Mouse (Mus musculus) retina, postnatal 1 day (tissue): ENCODE measurements at regions not wholly inside any gene's neighbourhood (a gene's known extent, or its start where the extent isn't known, plus 50 kb on each side); places are given as distances from the start of the nearest gene placed in this dataset.

ENCODE experiments used
- DNase-seq: peaks from one replicate; pipeline ENCODE4 v3.0.0-alpha.2; 2012

DNA sequence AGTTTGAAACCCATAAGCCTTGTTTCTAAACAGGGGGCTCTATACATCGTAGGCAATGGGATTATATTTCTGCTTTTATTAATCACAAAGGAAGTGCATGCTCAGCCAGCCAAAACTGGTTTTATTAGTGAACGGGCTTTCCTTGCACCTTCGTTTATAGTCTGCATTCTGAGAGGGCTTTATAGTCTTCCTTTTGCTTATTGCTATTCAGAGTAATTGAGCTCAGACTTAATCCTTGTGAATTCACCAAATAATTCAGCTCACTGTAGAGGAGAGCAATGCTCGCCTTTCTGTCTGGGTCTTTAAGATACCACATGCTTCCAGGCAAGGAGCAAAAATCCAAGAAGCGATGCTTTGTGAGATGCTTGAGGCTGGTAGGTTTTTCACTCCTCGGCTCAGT lies 984.3 kb downstream of the Slc4a3 start:
- DNase-seq = no peak

DNA sequence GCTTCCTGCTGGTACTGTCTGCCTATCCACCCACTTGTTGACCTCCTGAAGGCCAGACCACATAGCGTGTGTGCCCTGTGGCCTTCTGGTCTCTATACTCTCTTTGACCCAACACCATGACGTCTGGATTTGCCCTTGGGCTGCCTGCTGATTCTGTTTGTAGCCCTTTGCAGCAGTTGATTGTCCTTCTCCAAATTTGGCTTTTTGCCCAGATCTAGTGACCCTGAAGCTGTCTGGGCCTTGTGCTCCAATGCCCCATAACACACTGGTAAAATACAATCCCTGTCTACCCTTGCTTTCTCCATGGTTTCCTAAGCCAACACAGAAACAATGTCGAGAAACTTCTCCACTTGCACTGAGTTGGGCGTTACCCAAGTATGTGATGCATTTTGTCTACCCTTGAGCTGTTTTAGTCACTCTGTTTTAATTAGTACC lies 979.3 kb downstream of the Epha4 start:
- peak; percentile 54 for DNase-seq

DNA sequence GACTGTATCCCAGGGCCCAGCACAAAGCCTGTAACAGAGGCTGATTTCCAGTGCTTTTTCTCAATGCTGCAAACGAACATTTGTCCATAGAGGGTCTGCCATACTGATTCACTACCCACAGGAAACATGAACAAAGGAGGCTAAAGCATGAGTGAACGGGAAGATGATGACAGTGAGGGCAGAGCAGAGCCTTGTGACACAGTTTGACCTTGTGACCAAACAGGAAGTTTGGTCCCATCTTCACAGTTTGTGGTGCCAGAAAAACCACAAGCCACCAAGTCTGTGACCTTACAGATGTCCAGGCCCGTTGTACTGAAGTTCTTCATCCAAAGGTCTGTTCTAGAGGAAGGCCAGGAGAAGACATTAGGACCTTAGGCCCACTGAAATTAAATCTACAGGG lies 974.4 kb downstream of the Epha4 start:
- DNase-seq = no peak

DNA sequence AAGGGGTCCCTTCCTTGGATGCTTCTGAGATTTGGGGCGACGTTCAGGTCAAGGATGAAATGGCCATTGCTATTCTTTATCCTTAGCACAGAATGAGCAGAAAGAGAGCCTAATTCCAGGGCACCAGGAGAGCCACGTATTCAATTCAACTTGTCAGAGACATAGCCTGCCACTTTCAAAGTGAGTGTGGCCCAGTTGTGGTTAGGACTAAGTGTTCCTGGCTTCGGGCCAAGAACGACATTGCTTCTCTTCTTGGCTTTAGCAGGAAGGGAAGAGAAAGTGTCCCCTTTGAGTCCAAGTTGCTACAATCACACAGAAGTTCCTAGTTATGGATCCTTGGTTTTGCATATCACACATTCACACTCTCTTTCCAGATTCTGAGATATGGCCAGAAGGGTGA lies 964.0 kb downstream of the Epha4 start:
- peak; percentile 37 for DNase-seq

DNA sequence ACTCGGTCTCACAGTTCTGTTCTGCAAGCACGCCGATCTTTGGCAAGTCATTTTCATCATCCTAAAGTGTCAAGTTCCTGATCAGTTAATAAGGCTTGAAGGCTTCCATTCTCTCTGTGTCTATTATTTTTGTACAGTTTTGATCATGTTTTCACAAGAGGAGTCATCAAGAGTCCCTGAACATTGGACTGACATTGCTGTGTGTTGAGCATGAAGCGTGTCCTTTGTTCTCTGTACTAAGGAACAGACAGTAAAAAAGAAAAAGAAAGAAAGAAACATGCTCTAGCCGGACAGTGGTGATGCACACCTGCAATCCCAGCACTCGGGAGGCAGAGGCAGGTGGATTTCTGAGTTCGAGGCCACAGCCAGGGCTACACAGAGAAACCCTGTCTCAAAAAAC lies 955.4 kb downstream of the Epha4 start:
- DNase-seq = peak; percentile 55

DNA sequence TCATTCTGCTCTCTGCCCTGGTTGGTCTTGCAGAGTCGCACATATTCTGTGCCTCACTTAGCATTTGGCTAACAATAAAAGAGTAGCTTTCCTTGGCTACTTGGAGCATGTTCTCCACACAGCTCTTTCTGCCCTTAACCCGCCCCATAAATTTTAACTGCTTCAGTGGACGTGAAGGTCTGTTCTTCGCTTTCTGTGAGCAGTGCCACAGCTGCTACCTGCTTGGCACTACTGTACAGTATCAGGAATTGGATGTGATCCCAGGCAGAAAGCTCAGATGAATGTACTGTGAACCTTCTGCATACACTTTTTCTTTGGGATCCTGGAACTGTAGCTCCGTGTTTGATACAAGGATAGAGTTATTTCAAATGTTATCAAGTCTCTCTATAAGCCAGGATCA lies 939.4 kb downstream of the Epha4 start:
- DNase-seq = peak; percentile 4

DNA sequence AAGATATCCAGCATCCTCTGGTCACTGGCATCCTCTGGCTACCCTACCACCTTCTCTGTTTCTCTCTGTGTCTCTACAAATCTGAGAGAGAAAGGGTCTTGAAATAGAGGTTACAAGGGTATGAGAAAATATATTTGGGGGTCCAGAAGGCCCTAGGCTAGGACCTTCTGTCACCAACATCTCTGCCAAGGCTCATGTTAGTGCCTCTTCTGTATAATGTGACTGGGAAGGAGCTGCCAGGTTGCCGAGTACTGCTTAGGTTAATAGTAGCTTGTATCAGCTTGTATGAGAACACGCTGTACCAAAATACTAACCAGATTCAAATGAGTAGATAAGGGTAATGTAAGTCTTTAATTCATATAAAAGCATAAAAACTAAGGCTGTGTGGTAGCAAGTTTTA lies 929.0 kb downstream of the Epha4 start:
- no peak for DNase-seq

DNA sequence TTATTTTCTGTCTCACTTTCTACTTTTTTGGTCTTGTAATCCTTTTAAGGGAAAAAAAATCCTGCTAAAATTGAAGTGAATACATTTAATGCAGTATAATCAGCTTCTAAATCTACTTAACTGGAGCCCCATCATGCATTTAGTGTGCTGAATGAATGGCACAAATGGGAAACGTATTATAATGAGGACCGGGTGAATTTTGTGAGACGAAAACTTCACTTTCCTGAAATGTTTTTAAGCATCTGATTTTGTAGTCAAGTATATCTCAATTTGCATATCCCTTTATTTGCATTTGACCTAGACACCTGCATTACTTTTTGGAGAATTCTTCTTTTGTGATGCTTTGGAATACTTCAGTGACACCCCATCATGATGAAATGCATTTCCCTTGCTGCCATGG lies 889.1 kb downstream of the Epha4 start:
- DNase-seq = no peak

DNA sequence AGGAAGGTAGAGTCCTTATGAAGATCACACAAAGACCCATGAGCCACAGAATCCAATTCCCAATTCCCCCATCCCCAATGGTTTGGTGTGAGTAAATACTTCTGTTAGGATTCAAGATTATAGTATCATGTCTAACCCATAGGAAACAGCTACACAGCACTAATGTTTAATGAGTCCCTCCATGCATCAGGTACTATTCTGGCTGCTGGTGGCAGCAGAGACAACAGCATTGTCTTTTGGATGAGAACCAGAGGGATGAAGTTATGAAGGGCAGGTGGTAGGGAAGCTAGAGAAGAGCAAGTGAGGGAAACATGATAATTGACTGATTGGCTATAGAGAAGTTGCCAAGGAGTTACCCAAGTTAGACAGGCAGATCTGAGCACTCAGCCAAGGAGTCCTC lies 885.0 kb downstream of the Epha4 start:
- DNase-seq = no peak

DNA sequence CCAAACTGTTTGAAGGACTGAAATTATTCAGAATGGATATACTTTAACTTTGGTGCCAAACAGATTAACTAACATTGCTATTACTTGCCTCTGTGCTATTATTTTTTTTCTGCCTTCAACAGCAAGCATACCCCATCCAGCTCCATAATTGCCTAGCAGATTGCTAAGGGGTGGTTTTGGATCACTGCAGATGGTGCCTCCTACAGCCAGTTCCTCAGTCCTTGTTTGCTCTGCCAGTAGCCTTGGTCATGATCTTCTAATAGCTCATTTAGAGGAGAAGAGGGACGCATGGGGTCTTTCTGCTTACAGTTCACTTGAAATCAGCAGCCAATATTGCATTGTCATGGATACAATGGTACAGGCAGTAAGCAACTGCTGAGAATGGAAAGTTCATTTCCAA lies 880.8 kb downstream of the Epha4 start:
- DNase-seq = no peak

DNA sequence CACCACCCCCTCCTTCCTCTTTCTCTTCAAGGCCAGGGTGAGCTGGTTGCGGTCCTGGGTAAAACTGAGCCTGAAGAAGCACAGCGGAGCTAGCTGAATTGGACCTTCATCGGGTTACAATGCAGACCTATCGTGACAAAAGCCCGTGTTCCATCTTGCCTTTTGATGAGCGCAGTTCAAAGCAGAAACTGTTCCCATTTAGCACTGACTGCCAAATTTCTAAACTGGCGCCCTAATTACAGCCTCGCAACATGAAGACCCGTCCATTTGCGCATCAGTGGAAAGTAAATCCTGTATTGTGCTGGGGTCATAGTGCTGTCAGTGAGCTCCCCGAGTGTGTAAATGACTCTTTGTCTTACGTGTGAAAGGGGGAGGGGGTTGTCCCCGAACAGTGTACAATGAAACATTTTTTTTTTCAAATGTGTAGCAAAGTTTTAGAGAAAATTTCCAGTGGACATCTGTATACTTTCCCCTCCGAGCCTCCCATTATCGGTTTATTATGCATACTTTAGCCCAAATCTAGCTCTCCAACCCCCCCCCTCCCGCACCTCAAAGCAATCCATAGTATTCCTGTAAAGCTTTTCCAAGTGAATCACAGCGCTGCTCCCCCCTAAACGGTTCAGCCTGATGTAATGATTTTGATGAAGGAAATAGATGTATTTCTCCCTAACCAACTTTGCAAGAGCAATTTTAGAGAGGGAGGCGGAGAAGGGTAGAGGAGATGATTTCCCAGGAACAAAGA lies 877.4 kb downstream of the Epha4 start:
- peak; percentile 81 for DNase-seq

DNA sequence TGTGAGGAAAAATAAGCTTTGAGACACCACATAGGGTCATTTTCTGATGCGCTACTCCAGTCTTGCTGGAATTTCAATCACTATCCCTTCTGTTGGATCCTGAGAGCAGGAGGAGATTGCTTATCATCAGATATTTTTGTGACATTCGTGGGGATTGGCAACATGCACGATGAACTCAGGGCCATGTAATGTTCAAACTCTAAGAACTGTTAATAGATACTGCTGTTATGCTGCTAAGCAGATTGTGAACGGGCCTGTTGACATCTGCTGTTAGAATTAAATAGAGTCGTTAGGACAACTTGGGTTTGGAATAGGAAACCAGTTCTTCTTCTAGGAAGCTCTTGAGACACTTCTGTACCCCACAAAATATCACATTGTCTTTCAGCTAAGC lies 876.9 kb downstream of the Epha4 start:
- no peak for DNase-seq

DNA sequence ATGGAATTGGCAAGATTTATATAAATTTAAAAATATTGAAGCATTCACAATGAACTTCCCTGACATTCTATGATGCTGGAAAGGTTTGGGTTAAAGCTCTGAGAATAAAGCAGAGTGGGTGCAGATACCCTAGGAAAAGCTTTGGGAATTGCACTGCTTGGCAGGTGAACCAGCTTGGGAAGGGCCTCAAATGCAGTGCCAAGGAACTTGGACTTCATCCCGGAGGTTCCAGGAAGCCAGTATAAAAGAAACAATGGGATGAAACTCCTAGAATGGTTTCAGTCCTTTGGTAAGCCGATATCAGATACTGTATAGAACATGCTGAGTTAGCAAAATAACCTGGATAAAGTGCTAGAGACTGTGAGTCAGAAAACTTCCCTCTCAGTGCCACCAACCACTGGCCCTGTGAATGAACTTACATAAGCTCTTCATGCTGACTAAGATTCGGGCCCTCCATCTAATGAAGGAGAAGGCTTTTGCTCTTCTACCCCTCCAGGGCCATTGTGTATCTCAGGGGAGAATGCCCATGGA lies 873.6 kb downstream of the Epha4 start:
- DNase-seq = no peak

DNA sequence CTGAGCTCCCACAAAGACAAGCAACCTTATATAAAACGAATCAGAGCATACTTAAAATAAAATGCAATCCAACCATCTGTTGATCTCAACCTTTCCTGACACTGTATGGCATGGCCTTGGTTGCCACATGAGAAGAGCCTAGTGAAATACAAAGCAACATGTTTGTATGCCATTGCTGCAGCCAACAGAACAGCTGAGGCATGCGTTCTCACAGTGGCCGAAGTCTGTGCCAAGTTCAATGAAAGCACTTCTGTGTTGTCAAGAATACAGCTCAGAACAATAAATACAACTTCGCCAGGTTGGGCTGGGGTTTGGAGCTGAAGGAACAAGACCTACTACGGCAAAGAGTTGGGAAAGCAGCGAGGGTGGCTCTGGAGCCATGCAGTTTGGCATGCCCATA lies 872.2 kb downstream of the Epha4 start:
- DNase-seq = no peak

DNA sequence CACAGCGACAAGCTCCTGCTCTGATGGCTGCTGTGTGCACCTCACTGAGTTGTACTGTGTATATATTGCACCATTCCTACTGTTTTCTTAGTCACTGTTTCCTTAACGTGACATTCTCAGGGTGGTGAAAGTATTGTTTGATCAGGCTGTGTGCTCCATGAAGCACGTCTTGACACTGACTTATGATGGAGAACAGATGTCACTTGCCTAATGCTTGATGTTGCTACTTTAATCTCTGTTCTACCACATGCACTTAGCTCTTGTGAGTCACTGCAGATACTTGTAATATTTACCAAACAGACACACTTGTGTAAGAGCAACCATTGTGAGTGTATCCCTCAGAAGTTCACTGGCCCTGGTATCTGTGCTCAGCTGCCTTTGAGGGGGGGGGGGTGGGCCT lies 870.0 kb downstream of the Epha4 start:
- no peak for DNase-seq

DNA sequence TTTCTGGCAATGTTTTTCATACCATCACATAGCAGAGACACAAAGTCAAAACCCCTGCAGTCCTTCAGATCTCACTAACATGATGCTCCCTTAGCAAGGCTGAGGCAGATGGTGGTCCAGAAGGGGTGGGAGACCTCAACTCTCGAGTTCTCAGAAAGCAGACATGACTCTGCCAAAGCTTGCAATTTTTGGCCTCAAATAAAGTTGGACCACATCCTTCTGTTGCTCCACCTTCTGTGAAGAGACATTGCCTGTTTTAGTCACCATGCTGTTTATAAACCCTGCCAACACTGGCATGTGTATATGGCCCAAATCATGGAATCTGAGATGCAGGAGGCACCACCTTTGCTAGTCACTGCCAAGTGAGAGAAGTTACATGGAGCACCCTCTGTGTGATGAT lies 860.1 kb downstream of the Epha4 start:
- no peak for DNase-seq

DNA sequence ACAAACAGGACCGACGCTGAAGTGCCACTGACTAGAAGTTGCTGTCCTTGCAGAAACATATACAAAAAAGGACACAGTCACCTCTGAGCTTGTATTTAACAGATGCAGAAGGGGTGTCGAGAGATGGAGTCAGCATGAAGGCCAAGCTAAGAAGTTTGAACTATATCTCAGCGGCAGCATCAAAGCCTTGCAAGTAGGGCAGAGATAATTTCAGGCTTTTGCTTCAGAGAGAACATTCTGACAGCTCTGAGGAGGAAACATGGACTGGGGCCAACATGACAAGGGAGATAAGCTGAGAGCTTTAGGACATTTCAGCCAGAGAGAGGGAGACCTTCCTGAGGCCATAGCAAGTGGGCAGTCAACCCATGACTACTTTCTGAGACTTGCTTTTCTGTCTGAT lies 856.7 kb downstream of the Epha4 start:
- DNase-seq = no peak

DNA sequence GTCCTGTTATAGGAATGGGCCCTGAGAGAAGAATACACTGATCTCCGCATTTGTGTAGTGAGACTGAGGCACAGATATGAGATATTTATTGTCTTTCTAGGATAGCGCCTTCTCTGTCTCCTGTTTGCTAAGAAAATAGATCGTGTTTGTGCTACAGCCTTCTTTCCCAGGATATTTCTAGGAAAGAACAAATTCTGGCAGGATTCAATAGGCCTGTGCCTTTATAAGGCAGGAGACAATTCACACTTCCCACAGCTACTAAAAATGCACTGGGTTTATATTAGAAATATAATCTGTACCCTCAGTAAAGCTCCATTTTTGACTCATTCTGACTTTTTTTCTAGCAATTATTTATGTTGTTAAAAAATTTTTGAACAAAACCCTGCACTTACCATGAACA lies 854.7 kb downstream of the Epha4 start:
- no peak for DNase-seq

DNA sequence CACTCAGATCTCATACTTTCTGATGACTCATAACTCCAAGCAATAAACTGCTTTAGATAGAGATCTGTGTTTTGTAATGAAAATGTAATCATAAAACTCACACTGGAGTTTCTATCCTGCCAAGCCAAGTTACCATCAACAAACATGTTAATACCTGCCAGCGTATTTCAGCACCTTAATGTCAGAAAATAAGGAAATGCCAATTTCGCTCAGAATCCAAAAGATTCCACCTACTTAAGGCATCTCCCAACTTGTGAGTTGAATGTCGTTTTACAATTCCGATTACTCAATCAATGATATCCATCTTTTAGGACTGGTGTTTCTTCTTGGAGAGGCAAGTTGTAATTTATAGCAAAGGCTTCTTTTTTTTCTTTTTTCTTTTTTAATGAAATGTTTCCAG lies 850.5 kb downstream of the Epha4 start:
- no peak for DNase-seq

DNA sequence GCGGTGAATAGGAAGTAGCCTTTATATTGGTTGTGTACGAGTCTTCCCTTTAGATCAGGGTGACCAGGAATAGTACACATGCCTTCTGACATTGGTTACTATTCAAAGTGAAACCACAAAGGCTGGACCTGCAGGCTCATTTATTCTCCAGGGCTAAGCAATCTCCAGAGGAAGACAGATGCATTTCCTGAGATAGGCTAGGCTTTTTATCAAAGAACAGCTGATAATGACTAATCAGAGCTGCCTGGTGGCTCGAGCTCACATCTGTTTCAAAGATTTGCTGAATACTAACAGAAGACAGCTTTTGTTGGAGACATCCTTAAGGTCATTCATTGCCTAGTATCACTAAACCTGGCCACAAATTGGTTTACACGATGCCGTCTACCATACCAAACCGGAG lies 838.1 kb downstream of the Epha4 start:
- no peak for DNase-seq

DNA sequence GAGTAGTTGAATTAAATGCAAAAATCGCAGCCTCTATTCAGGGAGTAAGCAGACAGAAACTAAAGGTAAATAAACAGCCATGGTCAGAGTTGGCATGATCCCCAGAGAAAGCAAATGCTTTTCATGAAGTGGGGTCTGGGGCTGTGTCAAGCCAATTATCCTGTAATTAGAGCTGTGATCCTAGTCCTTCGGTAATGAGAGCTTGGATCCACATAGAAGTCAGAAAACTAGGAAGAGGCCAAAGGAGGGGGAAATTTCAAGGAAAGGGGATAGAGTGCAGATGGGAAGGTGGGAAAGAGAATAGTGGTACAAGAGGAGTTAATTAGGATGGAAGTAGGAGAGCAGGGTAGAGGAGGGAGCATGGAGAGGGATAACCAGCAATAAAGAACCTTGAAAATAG lies 809.3 kb downstream of the Epha4 start:
- peak; percentile 61 for DNase-seq

DNA sequence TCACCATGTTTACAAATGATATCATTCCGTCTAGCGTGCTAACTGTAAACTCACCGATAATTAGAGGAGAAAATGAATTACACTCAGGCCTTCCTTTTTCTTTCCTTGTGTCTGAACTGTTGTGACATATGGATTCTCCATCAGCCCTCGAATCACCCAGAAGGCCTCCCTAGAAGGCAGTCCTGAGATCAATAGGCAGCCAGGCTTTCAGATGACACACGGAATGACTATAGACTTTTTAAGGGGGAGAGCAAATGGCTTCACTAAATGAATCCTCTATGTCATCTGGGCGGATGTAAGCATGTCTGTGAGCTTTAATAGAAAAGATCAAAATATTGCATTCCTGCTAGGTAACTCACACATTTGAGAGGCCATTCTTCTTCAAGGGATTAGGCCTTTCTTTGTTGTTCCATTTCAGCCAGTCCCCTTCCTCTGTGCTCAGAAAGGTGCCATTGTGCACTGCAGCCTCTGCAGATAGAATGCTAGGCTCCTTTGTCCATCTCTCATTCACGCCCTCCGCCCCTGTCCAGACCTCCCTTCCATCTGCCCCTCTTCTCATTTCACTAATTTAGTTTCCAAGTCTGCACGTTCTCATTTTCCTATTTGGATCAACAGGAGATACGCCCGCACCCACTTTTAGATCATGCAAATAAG lies 797.1 kb downstream of the Epha4 start:
- DNase-seq = peak; percentile 13

DNA sequence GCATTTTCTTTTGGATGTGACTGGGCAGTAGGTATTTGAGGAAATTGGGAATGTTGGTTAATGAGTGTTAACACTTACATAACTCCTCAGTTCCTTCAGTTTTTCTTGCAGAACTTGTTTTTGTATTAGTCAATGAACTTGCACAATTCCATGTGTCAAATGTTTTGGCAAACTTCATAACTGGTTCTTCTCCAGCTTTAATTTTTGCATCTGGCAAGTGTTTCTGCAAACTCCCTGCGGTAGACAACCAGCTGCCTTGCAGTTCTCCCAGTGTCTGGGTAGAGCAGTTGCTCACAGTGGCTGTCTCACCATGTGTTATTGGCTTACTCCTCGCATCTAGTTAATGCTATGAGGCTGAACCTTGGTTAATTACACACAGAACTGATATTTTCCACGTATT lies 790.4 kb downstream of the Epha4 start:
- DNase-seq = no peak

DNA sequence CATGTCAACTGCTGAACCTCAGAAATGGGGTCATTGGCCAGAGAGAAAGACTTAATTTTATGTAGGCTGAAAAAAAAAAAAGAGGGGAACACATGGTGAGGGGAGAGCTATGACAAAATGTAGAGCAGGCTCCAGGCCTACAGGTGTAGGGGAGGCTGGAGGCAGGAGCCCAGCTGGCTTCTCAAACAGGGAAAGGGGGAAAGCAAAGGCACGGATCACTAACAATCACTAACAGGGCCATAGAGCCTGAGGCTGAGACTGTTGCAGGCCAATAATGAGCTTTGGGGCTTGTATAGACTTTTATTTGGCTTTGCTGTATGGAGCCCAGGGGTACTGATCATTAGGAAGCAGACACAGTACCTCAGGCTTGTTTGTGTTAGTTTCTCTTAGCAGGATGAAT lies 777.9 kb downstream of the Epha4 start:
- DNase-seq = peak; percentile 8

DNA sequence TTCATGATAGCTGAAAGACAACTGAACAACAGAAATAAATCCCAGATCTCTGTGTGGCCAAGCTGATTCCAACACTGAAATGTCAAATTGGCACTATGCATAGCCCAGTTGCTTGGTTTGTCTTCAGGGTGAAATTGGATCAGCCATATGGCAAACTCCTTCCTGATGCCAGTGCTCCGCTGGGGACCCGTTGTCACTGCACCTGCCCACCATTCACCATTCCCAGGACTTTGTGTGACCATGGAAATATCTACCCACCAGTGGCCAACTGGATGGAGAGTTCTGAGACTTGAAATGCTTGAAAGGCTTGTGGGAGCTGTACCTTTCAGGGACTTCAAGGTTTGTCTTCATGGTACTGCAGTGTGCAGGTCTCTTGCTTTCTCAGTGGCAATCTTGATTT lies 777.2 kb downstream of the Epha4 start:
- no peak for DNase-seq
